Mouse (Mus musculus) CD4-positive naive resting alpha-beta T cell, adult 76 days (primary cell): ENCODE data around the gene St5. TPM values are rescaled to one million over a fixed set of nuclear protein-coding genes. Genes with fewer than 3 reads are reported as not detected.

Experiments used
- total RNA-seq: library from RNA; stranded (reverse); gene quantifications from one replicate; pipeline ENCODE4 v1.2.4, GENCODE M21; 2023

St5 gene
- total RNA-seq, result 1.2 TPM

GRCm38 (mm10) chr7:109703190-109704015 is at the start of gene St5, which contains the start of gene Akip1:
Gene St5 (minus strand): TSS chr7:109703605.
Gene Akip1 (plus strand): TSS chr7:109703690.

GRCm38 (mm10) chr7:109752008-109752925 is 48.9 kb upstream of the St5 start, which contains the start of gene Tmem9b:
Gene Tmem9b (minus strand): TSS chr7:109752875.

DNA sequence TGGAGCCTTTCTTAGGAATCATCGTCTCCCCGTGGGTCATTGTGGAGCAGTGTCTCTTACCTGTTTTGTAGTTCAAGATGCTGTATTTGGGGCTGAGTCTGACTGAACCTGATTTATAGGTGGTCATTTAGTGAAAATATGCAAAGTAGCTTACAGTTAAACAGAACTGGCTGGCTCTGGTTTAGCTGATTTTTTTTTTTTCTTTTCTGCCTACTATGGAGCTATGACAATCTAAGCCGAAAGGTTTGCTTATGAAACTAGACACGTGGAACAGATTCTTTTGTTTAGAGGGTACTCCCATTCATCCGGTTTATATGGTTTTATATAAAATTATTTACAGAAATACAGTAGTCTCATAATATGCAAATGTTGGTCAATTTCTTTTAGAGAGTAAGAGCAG is 28.2 kb upstream of the St5 start, which contains the start of gene Ascl3:
Ascl3 (minus strand) TSS at position 101 of the 400 bp plus-strand sequence.

DNA sequence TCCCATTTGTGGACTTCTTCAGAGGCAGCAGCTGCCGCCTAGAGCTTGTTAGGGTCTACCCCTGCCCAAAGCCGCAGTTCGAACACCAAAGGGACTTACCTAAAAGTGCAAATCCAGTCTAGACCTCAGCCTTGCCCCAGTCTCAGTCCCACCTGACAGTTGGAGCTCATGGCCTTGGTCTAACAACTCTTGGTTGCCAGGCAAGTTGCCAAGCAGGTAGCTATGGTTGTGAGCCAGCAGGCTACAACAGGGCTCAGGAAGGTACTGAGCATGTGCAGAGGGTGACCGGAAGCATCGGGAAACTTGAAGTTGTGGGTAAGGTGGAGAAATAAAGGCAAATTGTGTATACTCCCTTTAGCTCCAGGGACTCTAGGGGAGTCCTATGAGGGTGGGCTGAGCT is 20.3 kb upstream of the St5 start, which contains the start of gene BC051019:
BC051019 (minus strand) TSS at position 154 of the 400 bp plus-strand sequence.

DNA sequence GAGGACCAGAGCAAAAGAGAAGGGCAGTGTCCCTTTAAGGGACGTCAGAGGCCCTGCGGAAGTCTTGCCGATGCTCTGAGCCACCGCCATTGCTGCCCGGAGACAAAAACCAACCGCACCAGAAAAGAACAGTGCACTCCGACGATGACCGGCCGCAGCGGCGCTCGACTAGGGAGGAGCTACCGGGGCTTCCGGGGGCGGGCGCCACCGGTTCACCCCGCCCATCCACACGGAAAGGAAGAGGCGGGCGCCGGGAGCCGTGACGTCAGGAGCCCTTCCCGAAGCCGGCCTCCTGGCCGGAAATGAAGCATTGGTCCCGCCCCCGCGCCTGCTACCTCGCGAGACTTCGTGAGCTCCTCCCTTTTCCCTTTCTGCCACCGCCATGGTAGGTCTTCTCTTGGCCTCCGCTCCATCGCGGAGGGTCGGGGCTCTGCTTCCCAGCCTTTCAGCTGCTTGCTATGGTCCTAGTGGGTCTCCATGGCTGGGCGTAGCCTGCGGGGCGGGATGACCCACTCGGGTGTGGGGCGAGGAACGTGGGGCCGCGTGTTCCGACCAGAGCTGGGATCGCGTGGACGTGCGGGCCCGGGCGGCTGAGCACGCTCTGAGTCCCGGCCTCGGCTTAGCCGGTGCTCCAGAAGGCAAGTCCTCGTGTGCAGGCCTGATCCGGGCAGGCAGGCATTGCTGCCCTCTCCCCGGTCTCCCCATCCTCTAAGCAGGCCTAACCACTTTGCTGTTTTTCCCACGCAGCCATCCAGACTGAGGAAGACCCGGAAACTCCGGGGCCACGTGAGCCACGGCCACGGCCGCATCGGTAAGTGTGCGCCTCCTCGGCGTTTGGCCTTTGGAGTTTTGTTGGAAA is 184.3 kb downstream of the St5 start, which contains the start of gene Rpl27a:
Rpl27a (plus strand) TSS at position 310 of the 859 bp plus-strand sequence.

GRCm38 (mm10) chr7:109508034-109508433 is 195.4 kb downstream of the St5 start, which contains the start of gene Trim66:
Gene Trim66 (minus strand): TSS chr7:109508134.

Other genes with a start within 250 kb of the St5 start
- not detected for gene Trim66, start 195.5 kb downstream of the St5 start, total RNA-seq
- 550 TPM for gene Rpl27a, start 184.5 kb downstream of the St5 start, total RNA-seq
- gene Akip1, start 85 bp upstream of the St5 start, total RNA-seq, result 8.0 TPM
- gene BC051019, start 20.2 kb upstream of the St5 start, total RNA-seq, result not detected
- gene Ascl3, start 28.1 kb upstream of the St5 start, total RNA-seq, result 2.9 TPM
- 39.3 TPM for gene Tmem9b, start 49.3 kb upstream of the St5 start, total RNA-seq
- 0.32 TPM for gene Nrip3, start 78.4 kb upstream of the St5 start, total RNA-seq
- not detected for gene Scube2, start 162.1 kb upstream of the St5 start, total RNA-seq